Mouse (Mus musculus) G1E (cell line): Measurements from ENCODE around the gene Loxl3. TPM values are rescaled to one million over a fixed set of nuclear protein-coding genes. Genes with fewer than 3 reads are reported as not detected.

ENCODE experiments used
- ATAC-seq: 2 replicates; pipeline ENCODE4 v1.8.0; 2016; ENCODE audit warnings: mild to moderate bottlenecking; ENCODE audit not compliant: insufficient number of reproducible peaks, poor library complexity, low FRiP score, severe bottlenecking; ENCODE audit errors: extremely low read depth
- DNase-seq: peaks from one replicate; pipeline ENCODE4 v3.0.0; 2012; ENCODE audit warnings: low spot score
- H3K27me3 ChIP-seq: 2 replicates; pipeline ENCODE4 v1.6.1; 2012; ENCODE audit warnings: mild to moderate bottlenecking, low read length, inconsistent platforms; ENCODE audit not compliant: insufficient read depth
- H3K36me3 ChIP-seq: replicated peaks from 2 replicates; pipeline ENCODE3; 2012; ENCODE audit warnings: mild to moderate bottlenecking, inconsistent platforms
- H3K4me1 ChIP-seq: 2 replicates; pipeline ENCODE4 v1.6.1; 2012; ENCODE audit warnings: low read depth, low read length, inconsistent platforms, mixed read lengths; ENCODE audit not compliant: insufficient read depth
- H3K4me3 ChIP-seq: 2 replicates; pipeline ENCODE4 v1.5.1; 2012; ENCODE audit warnings: low read depth, mild to moderate bottlenecking, inconsistent platforms, low read length, moderate library complexity, mixed read lengths
- H3K9me3 ChIP-seq: replicated peaks from 2 replicates; pipeline ENCODE4 v1.6.1; 2012; ENCODE audit warnings: inconsistent platforms
- CTCF ChIP-seq: IDR thresholded peaks from 2 replicates; pipeline ENCODE4 v1.5.1; 2012; ENCODE audit warnings: low read depth, low read length, inconsistent platforms, mixed read lengths
- GATA1 ChIP-seq: IDR thresholded peaks from 2 replicates; pipeline ENCODE4 v1.6.1; 2012; ENCODE audit warnings: borderline replicate concordance, low read length, inconsistent platforms, mixed read lengths
- GATA2 ChIP-seq: IDR thresholded peaks from 2 replicates; pipeline ENCODE4 v1.6.1; 2012; ENCODE audit warnings: low read depth, low read length, inconsistent platforms, borderline replicate concordance
- POLR2AphosphoS5 ChIP-seq: IDR thresholded peaks from 2 replicates; pipeline ENCODE4 v1.6.1; 2012; ENCODE audit warnings: low read depth, low read length, inconsistent platforms; ENCODE audit not compliant: insufficient replicate concordance
- TAL1 ChIP-seq: conservative IDR thresholded peaks from 2 replicates; pipeline ENCODE4 v1.6.1; 2012; ENCODE audit warnings: low read depth, low read length, inconsistent platforms, mixed read lengths
- polyA plus RNA-seq: library from polyadenylated mRNA; stranded (reverse); fragments of >175 nt; gene quantifications from 2 replicates; pipeline ENCODE4 v1.2.3, GENCODE M21; 2012
- total RNA-seq, 2 experiments: library from RNA; stranded (forward) in 1 of 2; stranded (reverse) in 1 of 2; fragments of 200-1000 nt in 1 of 2; fragments of >200 nt in 1 of 2; fragmentation: Nextera tagmentation in 1 of 2; gene quantifications; 2 replicates each; pipeline ENCODE4 v1.2.3; 2014 to 2017

Loxl3 gene
- total and polyA plus RNA-seq, 3 experiments: 0.12 to 0.75 (median 0.71) TPM

GRCm38 (mm10) chr6:83040601-83041000 is 6.6 kb downstream of the Loxl3 start:
- no peaks in the 10 kb centered on the region for H3K36me3 ChIP-seq
- DNase-seq: no peak
- no peak for TF ChIP-seq GATA1
- no peak for TF ChIP-seq POLR2AphosphoS5
- no peak for TF ChIP-seq TAL1
- no peak for TF ChIP-seq CTCF
- TF ChIP-seq GATA2: no peak
- no peaks in the 10 kb centered on the region for H3K9me3 ChIP-seq
- peaks cover 24% of the 10 kb centered on the region for H3K4me1 ChIP-seq
- no peak for ATAC-seq
- peaks cover 34% of the 10 kb centered on the region for H3K27me3 ChIP-seq
- H3K4me3 ChIP-seq: no peak overlapping the region

GRCm38 (mm10) chr6:83043561-83043960 is 9.6 kb downstream of the Loxl3 start:
- no peaks in the 10 kb centered on the region for H3K9me3 ChIP-seq
- TF ChIP-seq GATA2: no peak
- no peak for ATAC-seq
- H3K4me1 ChIP-seq: peaks cover 21% of the 10 kb centered on the region
- peaks cover 21% of the 10 kb centered on the region for H3K27me3 ChIP-seq
- no peak for DNase-seq
- no peaks in the 10 kb centered on the region for H3K36me3 ChIP-seq
- no peak overlapping the region for H3K4me3 ChIP-seq

DNA sequence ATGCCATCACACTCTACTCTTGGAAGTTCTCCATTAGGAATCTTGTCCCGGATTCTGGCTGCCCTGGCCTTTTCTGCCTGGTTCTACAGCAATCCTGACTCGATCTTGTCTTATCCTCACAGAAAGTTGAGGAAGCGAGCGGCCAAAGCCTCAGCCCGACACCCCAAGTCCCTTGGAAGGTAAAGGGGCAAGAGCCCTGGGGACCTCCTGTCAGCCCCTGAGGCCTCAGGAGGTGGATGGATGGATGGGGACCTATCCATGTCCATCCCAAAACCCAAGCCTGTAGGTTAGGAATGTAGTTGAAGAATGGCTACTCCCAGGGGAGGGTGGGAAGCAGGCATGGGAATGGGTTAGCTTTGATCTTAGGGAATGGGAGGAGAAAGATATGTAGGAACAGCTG is 10.0 kb downstream of the Loxl3 start:
- H3K4me1 ChIP-seq: peaks cover 18% of the 10 kb centered on the region

GRCm38 (mm10) chr6:83044742-83045141 is 10.8 kb downstream of the Loxl3 start:
- TF ChIP-seq GATA1: no peak
- no peak for TF ChIP-seq GATA2
- no peak for TF ChIP-seq TAL1
- TF ChIP-seq CTCF: no peak
- TF ChIP-seq POLR2AphosphoS5: no peak
- peaks cover 22% of the 10 kb centered on the region for H3K4me1 ChIP-seq
- no peak for ATAC-seq
- DNase-seq: no peak
- H3K9me3 ChIP-seq: no peaks in the 10 kb centered on the region
- no peak overlapping the region for H3K4me3 ChIP-seq
- H3K27me3 ChIP-seq: peaks cover 20% of the 10 kb centered on the region
- peaks cover 5% of the 10 kb centered on the region for H3K36me3 ChIP-seq

More for the DNA sequence above, 10.0 kb downstream of the Loxl3 start:
- Histone ChIP-seq H3K4me3 (no peak overlapping the region), H3K36me3 (no peaks in the 10 kb centered on the region), H3K9me3 (no peaks in the 10 kb centered on the region), H3K27me3 (peaks cover 20% of the 10 kb centered on the region)
- TF ChIP-seq TAL1: no peak
- ATAC-seq (no peak), DNase-seq (no peak)

DNA sequence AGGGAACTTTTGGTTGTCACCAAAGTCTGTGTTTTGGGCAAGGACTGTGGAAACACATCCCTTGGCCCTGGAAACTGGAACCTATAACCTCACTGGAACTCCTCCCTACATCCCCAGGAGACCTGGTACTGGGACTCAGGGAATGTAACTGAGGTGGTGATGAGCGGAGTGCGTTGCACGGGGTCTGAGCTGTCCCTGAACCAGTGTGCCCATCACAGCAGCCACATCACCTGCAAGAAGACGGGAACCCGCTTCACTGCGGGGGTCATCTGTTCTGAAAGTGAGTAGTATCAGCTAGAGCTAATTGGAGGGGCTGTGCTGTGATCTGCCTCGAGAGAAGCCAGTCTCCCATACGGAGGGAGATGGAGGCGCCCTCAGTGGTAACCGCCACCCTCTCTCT is 15.4 kb downstream of the Loxl3 start:
- ATAC-seq (no peak), DNase-seq (no peak)
- peaks cover 9% of the 10 kb centered on the region for H3K27me3 ChIP-seq
- H3K4me3 ChIP-seq: no peak overlapping the region
- H3K9me3 ChIP-seq: no peaks in the 10 kb centered on the region
- TF ChIP-seq TAL1 (no peak), GATA2 (no peak), GATA1 (no peak), POLR2AphosphoS5 (no peak), CTCF (no peak)
- H3K36me3 ChIP-seq: peaks cover 37% of the 10 kb centered on the region
- peaks cover 50% of the 10 kb centered on the region for H3K4me1 ChIP-seq

- H3K27me3 ChIP-seq: no peaks in the 10 kb centered on the region; the same call in 1 of the 2 replicates
- no peak for TF ChIP-seq CTCF
- TF ChIP-seq GATA2: no peak
- no peak for TF ChIP-seq GATA1
- TF ChIP-seq TAL1: no peak
- no peak for TF ChIP-seq POLR2AphosphoS5
- H3K36me3 ChIP-seq: peaks cover 67% of the 10 kb centered on the region
- H3K4me3 ChIP-seq: peak overlapping the region; percentile 95
- H3K9me3 ChIP-seq: no peaks in the 10 kb centered on the region
- ATAC-seq (no peak), DNase-seq (peak; percentile 60)
- peaks cover 63% of the 10 kb centered on the region for H3K4me1 ChIP-seq
These were observed 19.4 kb downstream of the Loxl3 start for GRCm38 (mm10) chr6:83053136-83053960.
